9 mouse cellular contexts compared by ENCODE assay signal in the genomic region with DNA sequence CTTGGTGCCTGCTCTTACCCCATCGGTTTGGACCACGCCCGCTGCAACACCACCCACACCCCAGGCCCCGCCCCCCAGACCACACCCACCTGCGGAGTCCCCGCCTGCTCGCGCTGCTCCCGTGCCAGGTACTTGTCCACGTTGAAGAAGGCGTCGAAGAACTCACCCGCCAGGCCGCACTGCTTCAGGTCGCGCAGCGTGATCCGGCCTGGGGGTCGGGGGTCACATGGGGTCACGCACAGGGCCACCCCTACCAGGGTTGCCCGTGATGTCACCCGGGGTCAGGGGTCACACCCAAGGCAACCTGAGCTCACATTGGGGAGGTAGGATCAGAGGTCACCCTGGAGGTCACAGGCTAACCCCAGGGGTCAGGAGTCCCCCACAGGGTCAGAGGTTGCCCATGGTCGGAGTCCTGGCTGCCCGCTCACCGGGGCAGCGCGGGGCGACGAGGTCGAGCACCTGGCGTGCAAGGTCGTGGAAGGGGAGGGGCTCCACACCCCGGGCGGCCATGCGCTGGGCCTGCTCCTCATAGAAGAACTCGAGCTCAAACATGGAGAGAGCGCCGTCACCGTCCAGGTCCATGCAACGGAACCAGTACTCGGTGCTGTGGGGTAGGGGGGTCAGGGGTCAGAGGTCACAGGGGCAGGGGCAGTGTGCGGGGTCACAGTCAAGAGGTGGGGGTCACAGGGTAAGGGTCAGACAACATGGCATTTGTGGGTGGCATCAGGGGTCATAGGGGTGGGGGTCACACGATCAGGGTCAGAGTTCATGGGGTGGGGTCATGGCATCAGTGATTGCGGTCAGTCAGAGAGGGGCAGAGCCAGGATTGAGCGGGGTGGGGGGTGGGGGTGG. TPM values are rescaled to one million over a fixed set of nuclear protein-coding genes. Genes with fewer than 3 reads are reported as not detected.
DNase-seq lines count a peak whose midpoint lies in the region; ATAC-seq lines count a peak whose summit lies in the region.
"Had no signal": no experiment of that assay in that cellular context is flagged by ENCODE, and none has a peak within 500 bp of the region (broad histone marks: within the 10 kb centered on the region; RNA-seq: fewer than 3 reads in every experiment).

No protein-coding gene starts in this region.

- H3K27me3 ChIP-seq in megakaryocyte, embryonic 14.5 days (replicated peaks) = no peaks in the 10 kb centered on the region
- H3K27me3 ChIP-seq in heart, embryonic 14.5 days (ENCODE audit: control insufficient read depth, insufficient read depth, low read length) = no peaks in the 10 kb centered on the region

- 98% methylated on average over 45 of the region's 45 CpGs for WGBS in heart, embryonic 14.5 days

- H3K36me3 ChIP-seq in megakaryocyte, embryonic 14.5 days (replicated peaks; ENCODE audit: low read length) = peaks cover 38% of the 10 kb centered on the region
- peaks cover 37% of the 10 kb centered on the region for H3K36me3 ChIP-seq in heart, embryonic 14.5 days (ENCODE audit: control insufficient read depth, insufficient read depth, low read length)

- peak overlapping the region; percentile 33 for H3K4me3 ChIP-seq in megakaryocyte, embryonic 14.5 days (replicated peaks)
- H3K4me3 ChIP-seq in heart, embryonic 14.5 days (ENCODE audit: control insufficient read depth in 1 of 2, insufficient read depth in 1 of 2, low read depth in 1 of 2, low read length in 2 of 2) = no peak overlapping the region

- H3K27ac ChIP-seq in heart, embryonic 14.5 days (replicated peaks in 1 of 2; ENCODE audit: control insufficient read depth in 1 of 2, insufficient read depth in 1 of 2, low read depth in 2 of 2, low read length in 2 of 2) = no peak overlapping the region

- no peak overlapping the region for H3K9ac ChIP-seq in heart, embryonic 14.5 days (ENCODE audit: low read length)

- ATAC-seq in megakaryocyte, adult 5-6 weeks (ENCODE audit: poor library complexity, severe bottlenecking) = no peak
- ATAC-seq in heart, embryonic 14.5 days (ENCODE audit: insufficient number of reproducible peaks, insufficient read depth, low FRiP score, low read depth) = peak; percentile 25
- ATAC-seq in erythroblast, adult 5-6 weeks (replicated peaks; ENCODE audit: low FRiP score, poor library complexity, severe bottlenecking) = no peak

- no peak overlapping the region for H3K4me2 ChIP-seq in heart, embryonic 14.5 days (ENCODE audit: low read length)

- peak; percentile 7 for DNase-seq in NIH3T3 (ENCODE audit: low read depth)
- DNase-seq in cerebellum, adult 9-10 months = peak; percentile 58
- peak; percentile 3 to 13 for DNase-seq in layer of hippocampus, postnatal 25 days (ENCODE audit: extremely low spot score in 1 of 2, low spot score in 1 of 2)
- DNase-seq in lung, postnatal 4 days = peak; percentile 7 to 45

- H3K9me3 ChIP-seq in megakaryocyte, embryonic 14.5 days = peaks cover 35% of the 10 kb centered on the region
- peaks cover 33% of the 10 kb centered on the region for H3K9me3 ChIP-seq in heart, embryonic 14.5 days (ENCODE audit: control insufficient read depth, low read length)

- peaks cover 13% of the 10 kb centered on the region for H3K4me1 ChIP-seq in megakaryocyte, embryonic 14.5 days
- no peaks in the 10 kb centered on the region for H3K4me1 ChIP-seq in heart, embryonic 14.5 days (ENCODE audit: control insufficient read depth in 2 of 2, insufficient read depth in 2 of 2, low read length in 2 of 2)

RNA-seq across cellular contexts. Expression of gene Ppp2r3d, which starts 34.8 kb away (rescaled TPM):
- polyA plus RNA-seq in megakaryocyte, embryonic 14.5 days (2012; ENCODE audit: insufficient read depth, low replicate concordance) = 218 and 578 TPM in 2 replicates
- 20.2 and 36.8 TPM in 2 replicates for total RNA-seq in megakaryocyte, adult 5-6 weeks (2015)
- 8.7 and 12.7 TPM in 2 replicates for total RNA-seq in megakaryocyte, adult 5-6 weeks (2017)
- 114 and 131 TPM in 2 replicates for polyA plus RNA-seq in heart, embryonic 14.5 days (2014; fragmentation: Nextera tagmentation; extraction: Ambion mirVana)
- 100 to 1,000 TPM in 1 of 2 experiments, 10 to 100 TPM in 1; 85.5 to 103 TPM for total RNA-seq in layer of hippocampus, postnatal 25 days (2021)
- 1.5 and 12.7 TPM in 2 replicates for total RNA-seq in erythroblast, adult 5-6 weeks (2015; ENCODE audit: low replicate concordance)
- 2.5 and 5.6 TPM in 2 replicates for total RNA-seq in erythroblast, adult 5-6 weeks (2017; ENCODE audit: low replicate concordance)

RNA-seq across cellular contexts. Expression of gene Gm21836, which starts 51.7 kb away (rescaled TPM):
- not detected in 2 replicates for polyA plus RNA-seq in megakaryocyte, embryonic 14.5 days (2012; ENCODE audit: insufficient read depth, low replicate concordance)
- total RNA-seq in megakaryocyte, adult 5-6 weeks (2015) = not detected in 2 replicates
- total RNA-seq in megakaryocyte, adult 5-6 weeks (2017) = not detected in 2 replicates
- polyA plus RNA-seq in heart, embryonic 14.5 days (2014; fragmentation: Nextera tagmentation; extraction: Ambion mirVana) = not detected in 2 replicates
- total RNA-seq in layer of hippocampus, postnatal 25 days (2021) = not detected
- total RNA-seq in erythroblast, adult 5-6 weeks (2015; ENCODE audit: low replicate concordance) = not detected in 2 replicates
- not detected in 2 replicates for total RNA-seq in erythroblast, adult 5-6 weeks (2017; ENCODE audit: low replicate concordance)
- total RNA-seq: left cerebral cortex, postnatal 10 days had no signal

Comparison
In these comparisons a context has a peak if more than half of its experiments do, and no peak if none do; other contexts are left out.
1. DNase-seq: peak in every context shown above with its lines; median percentile 58 in cerebellum, adult 9-10 months; 26 in lung, postnatal 4 days; 8 in layer of hippocampus, postnatal 25 days; 7 in NIH3T3.